Mouse (Mus musculus) neural tube, embryonic 11.5 days (tissue): ENCODE results near the gene Bsg. TPM values are rescaled to one million over a fixed set of nuclear protein-coding genes. Genes with fewer than 3 reads are reported as not detected.

ENCODE experiments used
- ATAC-seq: fragments of 200-750 bp; cut with Nextera tagmentation; 2 replicates; pipeline ENCODE4 v1.8.0; 2017; ENCODE audit warnings: moderate number of reproducible peaks, mild to moderate bottlenecking, moderate TSS enrichment, moderate library complexity; ENCODE audit not compliant: insufficient read depth, low FRiP score, low TSS enrichment
- DNase-seq: peaks from one replicate; pipeline ENCODE4 v3.0.0-alpha.2; 2015; ENCODE audit warnings: low spot score
- H3K27ac ChIP-seq: fragments of 300-500 bp; sonication (generic); 2 replicates; pipeline ENCODE4 v1.5.1; 2014; ENCODE audit warnings: low read depth, mild to moderate bottlenecking, low read length
- H3K27me3 ChIP-seq: fragments of 300-500 bp; sonication (generic); 2 replicates; pipeline ENCODE4 v1.6.1; 2014; ENCODE audit warnings: mild to moderate bottlenecking, low read length, mixed read lengths; ENCODE audit not compliant: control insufficient read depth, insufficient read depth
- H3K36me3 ChIP-seq: fragments of 300-500 bp; sonication (generic); 2 replicates; pipeline ENCODE4 v1.6.1; 2014; ENCODE audit warnings: mild to moderate bottlenecking, low read length, moderate library complexity, mixed read lengths; ENCODE audit not compliant: control insufficient read depth, insufficient read depth
- H3K4me1 ChIP-seq: fragments of 300-500 bp; sonication (generic); 2 replicates; pipeline ENCODE4 v1.6.1; 2014; ENCODE audit warnings: low read length, mixed read lengths; ENCODE audit not compliant: control insufficient read depth, insufficient read depth
- H3K4me2 ChIP-seq: fragments of 300-500 bp; sonication (generic); 2 replicates; pipeline ENCODE4 v1.6.1; 2014; ENCODE audit warnings: low read depth, mild to moderate bottlenecking, moderate library complexity
- H3K4me3 ChIP-seq: fragments of 300-500 bp; sonication (generic); 2 replicates; pipeline ENCODE4 v1.5.1; 2014; ENCODE audit warnings: low read depth, low read length
- H3K9ac ChIP-seq: fragments of 300-500 bp; sonication (generic); 2 replicates; pipeline ENCODE4 v1.6.1; 2014; ENCODE audit warnings: mild to moderate bottlenecking, low read length
- H3K9me3 ChIP-seq: fragments of 300-500 bp; sonication (generic); 2 replicates; pipeline ENCODE4 v1.6.1; 2016; ENCODE audit warnings: low read length; ENCODE audit not compliant: control insufficient read depth
- WGBS: fragments of 180-500 bp; shearing (Covaris S2); extraction: QIAGEN DNeasy Blood & Tissue Kit; methylation state at CpG from one replicate; pipeline ENCODE4 v1.1.7; 2014; 5-methylcytosine and 5-hydroxymethylcytosine counted together
- polyA plus RNA-seq: library from polyadenylated mRNA; unstranded; fragments of >200 nt; fragmentation: Nextera tagmentation; extraction: Ambion mirVana; gene quantifications from 2 replicates; pipeline ENCODE4 v1.2.1, GENCODE M21; 2014

Gene Bsg
- polyA plus RNA-seq, 1 experiment from 2014 or later, result 595 TPM

DNA sequence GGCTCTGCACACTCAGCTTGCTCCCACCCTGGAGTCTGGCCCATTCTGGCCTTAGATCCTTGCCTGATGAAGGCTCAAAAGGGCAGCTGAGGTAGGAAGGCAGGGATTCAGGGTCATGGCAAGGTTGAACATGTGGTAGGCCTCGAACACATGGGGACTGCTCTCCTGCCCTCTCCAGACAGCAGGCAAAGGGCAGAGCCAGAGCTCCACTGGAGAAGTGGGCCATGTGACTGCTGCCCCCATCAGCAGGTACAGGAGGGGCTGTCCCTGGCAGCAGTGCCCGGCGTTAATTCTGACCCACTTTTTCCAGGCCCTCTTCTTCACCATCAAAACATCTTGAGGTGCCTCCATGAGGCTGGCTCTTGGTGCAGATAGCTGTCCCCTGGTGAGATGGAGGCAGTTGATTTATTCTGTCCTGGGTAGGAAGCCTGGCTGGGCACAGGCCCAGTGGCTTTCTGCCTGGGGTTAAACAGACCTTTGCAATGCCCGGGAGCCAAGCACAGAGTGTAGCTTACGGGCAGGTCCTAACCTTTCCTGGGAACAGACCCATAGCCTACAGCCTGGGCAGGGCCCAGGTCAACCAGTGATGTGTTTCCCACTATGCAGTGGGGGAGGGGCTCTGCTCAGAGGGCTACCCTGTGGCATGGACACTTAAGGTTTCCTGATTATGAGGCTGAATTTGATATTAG is 2.3 kb downstream of the Bsg start:
- H3K36me3 ChIP-seq, result peaks cover 14% of the 10 kb centered on the region
- H3K4me2 ChIP-seq, result 0 out of 2 replicates have a peak overlapping the region, but pooled peaks have one; percentile 94
- 0 out of 2 replicates have a peak overlapping the region, but pooled peaks have one; percentile 11 for H3K4me3 ChIP-seq
- no peak overlapping the region for H3K9ac ChIP-seq
- ATAC-seq, result no peak
- H3K9me3 ChIP-seq, result no peaks in the 10 kb centered on the region
- no peaks in the 10 kb centered on the region for H3K27me3 ChIP-seq
- WGBS, result 85% methylated on average over 5 of the region's 5 CpGs
- no peak for DNase-seq
- H3K27ac ChIP-seq, result no peak overlapping the region
- H3K4me1 ChIP-seq, result peaks cover 15% of the 10 kb centered on the region

DNA sequence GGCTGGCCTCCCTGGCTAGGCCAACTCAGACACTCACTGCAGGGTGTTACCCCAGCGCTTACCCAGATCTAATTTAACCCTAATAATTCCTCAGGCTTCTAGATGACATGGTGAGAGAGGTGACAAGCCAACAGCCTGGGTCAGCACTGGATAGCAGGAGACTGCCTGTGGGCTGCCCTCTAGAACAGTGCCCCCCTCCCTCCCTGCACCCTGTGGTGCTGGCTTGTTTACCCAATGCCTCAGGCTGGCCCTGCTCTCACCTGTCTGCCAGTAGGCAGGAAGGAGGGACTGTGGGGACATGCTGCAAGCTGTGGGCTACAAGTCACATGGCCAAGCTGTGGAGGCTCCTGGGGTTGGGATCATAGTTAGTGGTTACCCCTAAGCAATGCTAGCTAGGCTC is 2.9 kb downstream of the Bsg start:
- H3K4me1 ChIP-seq, result peaks cover 15% of the 10 kb centered on the region
- no peak overlapping the region for H3K9ac ChIP-seq
- H3K27me3 ChIP-seq, result no peaks in the 10 kb centered on the region
- 66% methylated on average over 1 of the region's 1 CpGs for WGBS
- H3K9me3 ChIP-seq, result no peaks in the 10 kb centered on the region
- H3K4me3 ChIP-seq, result no peak overlapping the region
- no peak overlapping the region for H3K4me2 ChIP-seq
- H3K36me3 ChIP-seq, result peaks cover 14% of the 10 kb centered on the region
- ATAC-seq (no peak), DNase-seq (no peak)
- no peak overlapping the region for H3K27ac ChIP-seq

DNA sequence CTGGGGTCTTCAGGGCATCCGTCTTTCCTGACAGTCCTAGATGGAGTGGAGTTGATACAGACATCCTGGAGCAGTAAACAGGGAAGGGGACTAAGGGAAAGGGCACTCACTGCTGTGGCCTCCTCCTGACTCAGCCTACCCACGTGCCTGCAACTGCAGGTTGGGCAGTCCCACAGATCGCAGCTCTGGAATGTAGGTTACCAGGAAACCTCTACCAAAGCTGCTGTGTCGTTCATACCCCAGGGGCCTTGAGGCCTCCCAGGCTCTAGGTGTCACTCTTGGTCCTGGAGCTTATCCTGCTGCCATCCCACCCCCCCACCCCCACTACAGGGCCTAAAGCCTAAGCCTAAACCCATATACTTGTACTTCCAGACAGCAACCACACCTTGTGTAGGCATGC is 3.5 kb downstream of the Bsg start:
- DNase-seq, result no peak
- peaks cover 15% of the 10 kb centered on the region for H3K4me1 ChIP-seq
- WGBS, result 72% methylated on average over 4 of the region's 4 CpGs
- no peak overlapping the region for H3K4me2 ChIP-seq
- H3K27me3 ChIP-seq, result no peaks in the 10 kb centered on the region
- peaks cover 14% of the 10 kb centered on the region for H3K36me3 ChIP-seq
- no peaks in the 10 kb centered on the region for H3K9me3 ChIP-seq
- H3K4me3 ChIP-seq, result no peak overlapping the region
- no peak for ATAC-seq
- no peak overlapping the region for H3K9ac ChIP-seq
- H3K27ac ChIP-seq, result no peak overlapping the region

DNA sequence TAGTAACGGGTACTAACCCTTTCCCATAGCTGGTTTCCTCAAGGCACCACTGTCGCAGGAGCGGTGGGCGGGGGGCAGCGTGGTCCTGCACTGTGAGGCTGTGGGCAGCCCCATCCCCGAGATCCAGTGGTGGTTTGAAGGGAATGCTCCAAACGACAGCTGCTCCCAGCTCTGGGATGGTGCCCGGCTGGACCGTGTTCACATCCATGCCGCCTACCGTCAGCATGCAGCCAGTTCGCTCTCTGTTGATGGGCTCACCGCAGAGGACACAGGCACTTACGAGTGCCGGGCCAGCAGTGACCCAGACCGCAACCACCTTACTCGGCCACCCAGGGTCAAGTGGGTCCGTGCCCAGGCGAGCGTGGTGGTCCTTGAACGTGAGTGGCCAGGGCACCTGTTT is 4.4 kb downstream of the Bsg start:
- Histone ChIP-seq H3K4me3 (no peak overlapping the region), H3K9me3 (no peaks in the 10 kb centered on the region), H3K36me3 (peaks cover 14% of the 10 kb centered on the region), H3K27ac (no peak overlapping the region), H3K4me1 (peaks cover 15% of the 10 kb centered on the region), H3K4me2 (no peak overlapping the region), H3K27me3 (no peaks in the 10 kb centered on the region), H3K9ac (no peak overlapping the region)
- DNase-seq (no peak), ATAC-seq (no peak)
- 94% methylated on average over 21 of the region's 21 CpGs for WGBS

DNA sequence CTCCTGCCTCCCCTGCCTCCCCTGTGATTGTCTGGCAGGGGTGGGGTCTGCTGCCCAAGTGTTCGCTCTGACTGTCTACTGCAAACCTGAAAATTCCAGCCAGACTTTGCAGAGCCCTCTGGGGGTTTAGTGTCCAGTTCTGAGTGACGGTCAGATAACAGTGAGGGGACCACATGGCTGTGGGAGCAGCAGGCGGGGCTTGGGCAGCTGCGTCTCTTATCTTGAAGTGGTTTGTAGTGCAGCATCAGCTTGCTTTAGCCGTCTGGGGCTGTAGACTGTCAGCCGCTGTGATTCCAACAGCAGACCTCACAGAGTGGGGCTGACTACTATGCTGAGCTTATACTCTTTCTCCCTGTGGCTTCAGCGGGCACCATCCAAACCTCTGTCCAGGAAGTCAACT is 5.0 kb downstream of the Bsg start:
- no peak for ATAC-seq
- WGBS, result 91% methylated on average over 7 of the region's 7 CpGs

DNA sequence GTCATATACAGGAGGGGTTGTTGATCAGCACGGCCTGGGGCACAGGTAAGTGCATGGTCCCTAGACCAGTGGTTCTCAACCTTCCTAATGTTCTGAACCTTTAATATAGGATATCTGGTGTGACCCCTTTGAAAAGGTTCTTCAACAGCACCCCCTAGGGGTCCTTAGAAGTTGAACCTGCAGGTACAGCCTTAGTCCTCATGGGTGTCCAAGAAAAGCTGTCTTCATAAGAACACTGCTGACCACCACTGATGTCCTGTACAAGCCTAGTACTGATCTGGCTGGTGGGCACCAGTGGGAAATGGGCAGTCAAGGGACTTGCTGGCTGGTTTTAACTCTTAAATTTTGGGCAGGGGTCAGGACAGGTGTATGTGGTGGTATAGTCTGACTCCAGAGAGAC is 7.7 kb downstream of the Bsg start:
- Histone ChIP-seq H3K36me3 (peaks cover 14% of the 10 kb centered on the region), H3K9me3 (no peaks in the 10 kb centered on the region), H3K4me1 (peaks cover 4% of the 10 kb centered on the region), H3K4me3 (no peak overlapping the region), H3K27ac (no peak overlapping the region), H3K27me3 (peaks cover 24% of the 10 kb centered on the region), H3K4me2 (no peak overlapping the region), H3K9ac (no peak overlapping the region)
- DNase-seq (no peak), ATAC-seq (no peak; the same call in 1 of the 2 replicates)
- WGBS, result 85% methylated on average over 1 of the region's 1 CpGs

More for the DNA sequence above, 5.0 kb downstream of the Bsg start:
- Histone ChIP-seq H3K4me2 (no peak overlapping the region), H3K4me3 (no peak overlapping the region), H3K27me3 (no peaks in the 10 kb centered on the region), H3K27ac (no peak overlapping the region), H3K4me1 (peaks cover 15% of the 10 kb centered on the region), H3K36me3 (peaks cover 14% of the 10 kb centered on the region), H3K9me3 (no peaks in the 10 kb centered on the region), H3K9ac (no peak overlapping the region)
- no peak for DNase-seq

DNA sequence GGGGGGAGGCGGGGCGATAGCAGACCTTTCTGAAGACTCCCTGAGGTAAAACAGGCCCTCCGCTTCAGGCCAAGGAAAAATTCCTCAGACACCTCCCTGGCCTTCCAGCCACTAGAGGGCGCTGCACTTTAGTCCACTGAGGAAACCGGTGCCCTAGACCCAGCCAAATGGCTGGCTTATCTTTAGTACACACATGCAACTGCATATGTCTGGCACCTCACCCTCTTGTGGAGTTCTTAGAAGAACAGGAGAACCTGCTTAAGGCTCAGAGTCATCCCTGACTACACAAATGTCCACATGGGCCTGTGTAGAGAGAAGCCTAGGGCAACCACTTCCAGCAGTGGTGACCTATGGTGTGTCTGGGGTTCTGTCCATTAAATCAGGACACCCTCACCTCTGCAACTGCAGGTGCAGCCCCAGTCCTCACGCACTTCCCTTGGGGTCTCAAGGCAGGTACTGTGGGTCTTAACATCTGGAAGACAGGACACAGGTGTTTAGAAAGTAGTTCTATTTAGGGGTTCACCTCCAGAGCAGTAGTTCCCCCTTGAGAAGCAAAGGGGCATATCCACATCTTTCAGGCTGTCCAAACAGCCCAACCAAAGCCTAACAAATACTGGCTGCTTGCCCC is 8.3 kb downstream of the Bsg start:
- Histone ChIP-seq H3K4me2 (no peak overlapping the region), H3K36me3 (peaks cover 14% of the 10 kb centered on the region)

DNA sequence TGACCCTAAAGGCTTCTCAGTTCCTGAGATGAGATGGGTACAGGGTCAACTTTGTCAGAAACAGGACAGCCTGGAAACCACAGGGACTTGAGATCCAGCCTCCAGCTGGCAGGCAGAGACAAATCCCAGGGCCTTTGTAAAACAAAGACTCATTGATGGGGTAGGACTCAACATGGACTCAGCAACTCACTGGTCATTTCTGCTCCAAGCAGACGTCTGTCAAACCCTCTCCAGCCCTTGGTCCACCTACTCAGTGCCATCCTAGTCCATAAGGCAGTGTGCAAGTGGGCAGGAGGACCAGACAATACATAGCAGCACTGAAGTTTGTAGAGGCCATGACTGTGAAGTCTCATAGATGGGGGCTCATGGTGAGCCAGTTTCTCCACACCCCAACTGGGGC is 8.9 kb downstream of the Bsg start:
- Histone ChIP-seq H3K4me1 (peaks cover 7% of the 10 kb centered on the region), H3K9ac (no peak overlapping the region), H3K4me3 (no peak overlapping the region), H3K36me3 (peaks cover 14% of the 10 kb centered on the region), H3K9me3 (no peaks in the 10 kb centered on the region), H3K27me3 (peaks cover 36% of the 10 kb centered on the region), H3K4me2 (no peak overlapping the region), H3K27ac (no peak overlapping the region)
- 34% methylated on average over 1 of the region's 1 CpGs for WGBS
- ATAC-seq, result no peak
- no peak for DNase-seq

More for the DNA sequence above, 8.3 kb downstream of the Bsg start:
- H3K27me3 ChIP-seq, result peaks cover 30% of the 10 kb centered on the region
- ATAC-seq (no peak; the same call in 1 of the 2 replicates), DNase-seq (peak; percentile 78)
- 6% methylated on average over 4 of the region's 6 CpGs for WGBS
- H3K9ac ChIP-seq, result no peak overlapping the region
- H3K27ac ChIP-seq, result no peak overlapping the region
- peaks cover 7% of the 10 kb centered on the region for H3K4me1 ChIP-seq
- H3K9me3 ChIP-seq, result no peaks in the 10 kb centered on the region
- H3K4me3 ChIP-seq, result no peak overlapping the region

DNA sequence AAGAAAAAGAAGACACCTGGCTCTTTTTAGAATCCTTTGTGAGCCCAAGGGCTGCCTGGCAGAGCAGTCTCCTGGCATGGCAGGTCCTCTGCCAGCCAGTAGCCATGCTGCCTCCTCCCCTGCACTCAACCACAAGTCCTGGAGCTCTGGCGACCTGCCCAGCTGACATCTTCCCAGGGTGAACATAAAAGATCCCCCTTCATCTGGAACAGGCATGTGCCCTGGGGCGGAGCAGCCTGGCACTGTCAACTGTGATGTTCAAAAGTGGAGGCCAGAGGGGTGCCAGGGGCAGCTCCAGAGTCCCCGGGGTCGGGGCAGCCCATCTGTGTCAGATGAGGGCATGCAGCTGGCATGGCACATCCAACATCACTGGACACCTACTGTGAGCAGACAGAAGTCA is 10.7 kb downstream of the Bsg start:
- Histone ChIP-seq H3K9ac (no peak overlapping the region), H3K27me3 (peaks cover 42% of the 10 kb centered on the region), H3K4me3 (no peak overlapping the region), H3K9me3 (no peaks in the 10 kb centered on the region), H3K4me2 (no peak overlapping the region), H3K36me3 (peaks cover 3% of the 10 kb centered on the region), H3K27ac (no peak overlapping the region), H3K4me1 (peaks cover 7% of the 10 kb centered on the region)
- 69% methylated on average over 4 of the region's 4 CpGs for WGBS
- no peak for DNase-seq
- ATAC-seq, result no peak
